Mouse (Mus musculus) thymus, postnatal 25 days (tissue): ENCODE measurements around the gene Abcc4.

ENCODE experiments used
- DNase-seq: peaks from one replicate; pipeline ENCODE4 v3.0.0; 2022

The Abcc4 gene

DNA sequence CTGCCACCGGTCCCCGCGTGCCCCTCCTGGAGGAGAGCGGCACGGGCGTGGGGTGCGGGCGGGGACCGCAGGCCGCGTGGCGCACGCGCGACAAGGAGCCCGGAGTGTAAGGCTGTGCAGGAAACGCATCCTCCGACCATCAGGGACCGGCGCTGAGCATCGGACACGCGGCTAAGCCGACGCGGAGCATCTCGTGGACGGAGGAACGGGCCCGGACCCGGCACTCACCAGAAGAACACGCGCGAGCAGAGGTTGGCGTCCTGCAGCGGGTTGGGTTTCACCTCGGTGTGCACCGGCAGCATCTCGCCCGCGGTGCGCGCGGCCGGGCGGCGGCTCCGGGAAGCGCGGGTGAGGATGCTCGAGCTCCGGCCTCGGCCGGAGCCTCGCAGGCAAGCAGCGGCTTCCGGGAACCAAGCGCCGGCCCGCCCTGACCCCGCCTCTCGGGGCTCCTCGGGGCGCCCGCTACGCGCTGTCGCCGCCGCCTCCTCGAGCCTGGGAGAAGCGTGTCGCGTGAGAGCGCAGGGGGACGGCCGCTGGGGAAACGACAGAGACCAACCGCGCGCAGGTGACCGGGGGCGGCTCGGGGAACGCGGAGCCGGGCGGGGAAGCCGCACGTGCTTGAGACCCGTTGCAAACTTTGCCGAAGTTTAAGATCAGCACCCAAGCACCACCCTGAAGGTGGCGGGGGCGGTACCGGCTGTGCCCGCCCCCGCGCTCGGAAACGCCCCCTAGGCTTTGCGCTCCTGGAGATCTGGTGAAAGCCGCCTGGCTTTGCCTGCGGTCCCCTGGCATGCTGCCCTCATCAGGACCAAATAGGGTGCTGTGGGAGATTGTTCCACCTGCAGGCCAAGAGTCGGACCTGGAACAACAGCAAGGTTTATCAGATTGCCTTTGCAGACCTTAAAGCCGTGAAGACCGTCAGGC is at the start of gene Abcc4:
Abcc4 (minus strand) TSS at position 412 of the 924 bp plus-strand sequence.
- DNase-seq, result peak; percentile 83

DNA sequence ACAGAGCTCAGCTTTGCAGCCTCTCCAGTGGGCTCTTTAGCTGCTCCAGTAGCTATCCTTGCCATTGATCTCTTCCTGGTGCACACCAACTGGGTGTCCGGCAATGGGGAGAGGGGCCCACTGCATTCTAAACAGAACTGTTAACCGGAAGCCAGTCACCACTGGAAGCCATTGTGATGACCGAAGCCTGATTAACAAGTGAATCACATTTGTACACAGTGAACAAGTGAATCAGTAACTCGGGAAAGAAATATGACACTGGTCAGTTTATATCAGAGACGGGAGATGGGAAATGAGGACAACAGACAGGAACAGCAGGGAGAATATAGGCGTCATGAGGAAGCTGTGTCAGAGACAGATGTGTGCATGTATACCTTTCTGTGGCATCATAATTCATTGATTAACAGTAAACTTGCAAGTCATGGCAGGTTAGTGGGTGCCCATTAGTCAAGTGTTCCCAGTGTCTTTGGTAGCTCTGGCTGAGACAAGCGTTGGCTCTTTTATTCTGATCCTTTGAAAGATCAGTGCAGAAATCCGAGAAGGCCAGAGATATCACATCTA is 45.3 kb upstream of the Abcc4 start:
- no peak for DNase-seq

- DNase-seq, result no peak
Measured at GRCm38 (mm10) chr14:118750505-118751192, 44.6 kb upstream of the Abcc4 start.

DNA sequence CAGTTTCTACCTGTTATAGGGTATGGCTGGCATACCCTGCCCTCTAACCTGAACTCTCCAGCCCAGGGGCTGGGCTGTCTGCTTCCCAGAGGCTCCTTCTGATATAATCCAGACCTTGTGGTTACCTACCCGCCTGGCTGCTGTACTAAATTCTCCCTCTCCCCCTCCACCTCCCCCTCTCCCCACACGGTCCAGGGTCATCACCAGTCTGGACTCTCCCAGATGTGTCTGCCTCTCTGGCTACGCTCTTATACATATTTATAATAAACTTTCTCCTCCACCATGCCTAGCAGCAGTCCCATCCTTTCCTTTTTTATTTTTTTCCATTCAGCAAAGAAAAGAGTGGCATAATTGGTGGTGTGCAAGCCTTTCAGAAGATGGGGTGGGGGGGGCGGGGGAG is 43.7 kb upstream of the Abcc4 start:
- DNase-seq, result no peak

DNA sequence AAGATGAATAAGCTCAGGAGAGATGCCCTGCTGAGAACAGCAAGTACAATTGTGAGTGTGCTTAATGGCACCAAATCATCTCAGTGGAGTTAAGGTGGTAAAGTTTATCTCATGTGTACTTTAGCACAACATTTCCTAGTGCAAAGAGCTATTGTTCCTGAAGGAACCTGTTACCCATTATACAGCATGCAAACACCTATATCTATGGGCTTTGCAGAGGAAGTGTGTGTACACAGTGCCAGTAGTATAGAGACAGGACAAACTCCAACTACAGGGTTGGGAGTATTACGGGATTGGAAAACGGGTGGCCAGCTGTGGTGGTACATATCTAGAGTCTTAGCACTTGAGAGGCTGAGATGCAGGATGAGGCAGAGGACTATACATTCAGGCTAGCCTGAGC is 43.0 kb upstream of the Abcc4 start:
- no peak for DNase-seq

- DNase-seq, result no peak
Measured at GRCm38 (mm10) chr14:118742862-118743261, 36.8 kb upstream of the Abcc4 start.

DNA sequence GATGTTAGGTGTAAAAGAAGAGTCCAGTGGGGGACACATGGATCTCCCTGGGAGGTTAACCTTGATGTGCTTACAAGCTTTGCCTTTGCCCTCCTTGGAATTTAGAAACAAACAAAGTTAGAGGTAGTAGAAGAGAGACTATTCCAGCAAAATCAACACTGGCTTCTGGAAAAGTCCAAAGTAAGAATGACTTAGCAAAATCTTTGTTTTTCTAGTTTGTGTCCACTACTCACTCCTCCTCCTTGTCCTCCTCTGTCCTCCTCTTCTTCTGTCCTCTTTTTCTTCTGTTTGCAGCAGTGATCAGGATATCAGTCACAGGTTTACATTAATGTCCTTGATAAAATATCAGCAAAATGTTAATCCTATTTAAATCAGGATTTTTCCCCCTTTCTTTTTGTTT is 35.8 kb upstream of the Abcc4 start:
- no peak for DNase-seq

DNA sequence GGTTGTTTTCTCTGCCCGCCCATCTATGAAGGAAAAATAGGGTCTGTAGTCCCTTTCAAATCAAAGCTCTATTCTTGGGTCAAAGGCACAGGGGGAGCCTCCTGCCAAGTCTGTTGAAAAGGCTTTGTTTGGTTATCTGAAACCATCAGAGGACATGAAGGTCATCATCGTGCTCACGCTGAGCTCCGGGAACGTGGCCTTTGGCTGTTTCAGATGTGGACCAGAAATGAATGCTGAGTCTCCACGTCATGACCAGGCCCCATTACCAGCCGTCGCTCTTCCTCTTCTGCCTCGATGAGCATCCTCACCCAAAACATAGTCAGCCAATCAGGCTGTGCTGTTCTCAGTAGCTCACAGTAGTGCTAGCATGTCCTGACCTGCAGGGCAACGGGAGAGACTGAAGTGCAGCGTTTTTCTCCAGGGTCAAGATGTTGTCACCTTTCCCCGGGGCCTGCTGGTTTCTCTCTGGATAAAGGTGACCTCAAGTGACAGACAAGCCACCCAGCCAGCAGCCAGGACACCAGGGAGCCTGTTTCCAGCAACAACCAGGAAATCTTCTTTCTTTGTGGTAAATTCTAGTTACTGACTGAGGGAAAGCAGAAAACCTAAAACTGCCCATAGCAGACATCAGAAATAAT is 31.4 kb upstream of the Abcc4 start:
- no peak for DNase-seq

- no peak for DNase-seq
Measured at GRCm38 (mm10) chr14:118735114-118735513, 29.1 kb upstream of the Abcc4 start.

DNA sequence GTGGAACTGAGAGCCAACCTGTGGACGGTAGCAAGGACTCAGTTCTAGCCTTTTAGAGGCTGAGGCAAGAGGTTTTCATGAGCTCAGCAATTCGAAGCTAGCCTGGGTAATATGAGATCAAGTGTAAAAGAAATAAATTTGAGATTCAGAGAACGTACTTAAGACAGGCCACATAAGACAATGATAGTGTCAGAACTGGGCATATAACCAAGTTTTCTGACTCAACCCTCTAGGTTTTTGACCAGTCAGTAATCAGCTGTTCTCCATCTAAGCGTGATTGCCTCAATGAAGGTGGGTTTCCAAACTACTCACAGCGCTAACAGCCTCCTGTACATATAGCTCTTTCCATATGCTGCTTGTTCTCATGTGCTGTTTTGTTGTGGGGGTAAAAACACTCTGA is 27.1 kb upstream of the Abcc4 start:
- no peak for DNase-seq

DNA sequence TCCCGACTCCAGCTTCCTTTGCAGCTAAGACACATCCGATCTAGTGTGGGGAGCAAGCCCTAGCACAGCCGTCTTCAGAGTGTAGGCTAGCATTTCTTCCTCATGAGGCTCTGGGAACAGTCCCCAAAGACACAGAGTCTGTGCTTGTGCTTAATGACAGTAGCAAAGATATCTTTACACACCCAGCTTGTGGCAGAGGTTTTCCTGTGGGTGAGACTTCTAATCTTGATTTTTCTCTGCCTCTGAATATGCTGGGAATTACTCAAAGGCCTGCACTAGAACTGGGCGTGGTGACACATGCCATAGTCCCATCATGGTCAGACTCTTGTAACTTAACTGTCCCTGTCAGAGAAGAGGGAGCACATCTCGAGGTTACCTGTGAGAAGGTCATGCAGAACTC is 24.6 kb upstream of the Abcc4 start:
- no peak for DNase-seq

- no peak for DNase-seq
Measured at GRCm38 (mm10) chr14:118725467-118725866, 19.4 kb upstream of the Abcc4 start.

GRCm38 (mm10) chr14:118723920-118724693 is 18.1 kb upstream of the Abcc4 start:
- no peak for DNase-seq

- DNase-seq, result no peak
Measured at GRCm38 (mm10) chr14:118719566-118720174, 13.7 kb upstream of the Abcc4 start.

GRCm38 (mm10) chr14:118718576-118718975 is 12.6 kb upstream of the Abcc4 start:
- DNase-seq, result no peak

GRCm38 (mm10) chr14:118716372-118717312 is 10.6 kb upstream of the Abcc4 start:
- DNase-seq, result no peak

- DNase-seq, result no peak
Measured at GRCm38 (mm10) chr14:118714720-118715119, 8.7 kb upstream of the Abcc4 start.

- no peak for DNase-seq
Measured at GRCm38 (mm10) chr14:118714320-118714719, 8.3 kb upstream of the Abcc4 start.

DNA sequence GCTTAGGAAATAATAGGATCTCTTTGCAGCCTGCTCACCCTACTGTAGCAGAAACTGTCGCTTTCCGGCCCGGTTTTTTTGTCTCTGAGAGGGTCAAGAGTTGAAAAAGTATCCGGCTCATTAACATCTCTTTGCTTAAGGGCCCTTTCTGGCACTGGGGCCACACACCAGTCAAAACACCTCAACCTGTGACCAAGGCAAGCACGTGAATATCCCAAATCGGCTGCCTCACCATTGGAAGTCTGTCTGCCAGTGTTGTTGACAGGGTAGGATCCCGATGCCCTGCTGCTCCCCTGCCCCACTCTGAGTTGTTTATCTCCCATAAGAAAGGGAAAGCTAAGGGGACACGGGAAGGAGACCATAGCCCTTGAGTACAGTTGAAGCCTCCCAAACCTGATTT is 7.8 kb upstream of the Abcc4 start:
- DNase-seq, result no peak

DNA sequence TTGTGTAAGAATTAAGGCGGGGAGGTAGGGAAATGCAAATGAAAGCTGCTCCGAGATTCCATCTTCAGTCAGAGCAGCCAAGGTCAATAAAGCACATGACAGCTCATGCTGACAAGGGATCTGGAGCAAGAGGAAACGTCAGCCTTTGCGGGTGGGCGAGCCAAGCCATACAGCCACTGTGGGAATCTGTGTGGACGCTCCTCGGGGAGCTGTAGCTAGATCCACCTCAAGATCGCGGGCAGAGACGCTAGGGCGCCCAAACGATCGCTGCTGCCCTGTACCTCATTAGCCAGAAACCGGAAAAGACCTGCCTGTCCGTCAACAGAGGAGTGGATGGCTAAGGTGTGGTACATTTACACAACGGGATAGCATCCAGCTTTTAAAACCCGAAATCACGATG is 7.4 kb upstream of the Abcc4 start:
- no peak for DNase-seq

- DNase-seq, result no peak
Measured at GRCm38 (mm10) chr14:118712889-118713288, 6.9 kb upstream of the Abcc4 start.
